In the genomic region with DNA sequence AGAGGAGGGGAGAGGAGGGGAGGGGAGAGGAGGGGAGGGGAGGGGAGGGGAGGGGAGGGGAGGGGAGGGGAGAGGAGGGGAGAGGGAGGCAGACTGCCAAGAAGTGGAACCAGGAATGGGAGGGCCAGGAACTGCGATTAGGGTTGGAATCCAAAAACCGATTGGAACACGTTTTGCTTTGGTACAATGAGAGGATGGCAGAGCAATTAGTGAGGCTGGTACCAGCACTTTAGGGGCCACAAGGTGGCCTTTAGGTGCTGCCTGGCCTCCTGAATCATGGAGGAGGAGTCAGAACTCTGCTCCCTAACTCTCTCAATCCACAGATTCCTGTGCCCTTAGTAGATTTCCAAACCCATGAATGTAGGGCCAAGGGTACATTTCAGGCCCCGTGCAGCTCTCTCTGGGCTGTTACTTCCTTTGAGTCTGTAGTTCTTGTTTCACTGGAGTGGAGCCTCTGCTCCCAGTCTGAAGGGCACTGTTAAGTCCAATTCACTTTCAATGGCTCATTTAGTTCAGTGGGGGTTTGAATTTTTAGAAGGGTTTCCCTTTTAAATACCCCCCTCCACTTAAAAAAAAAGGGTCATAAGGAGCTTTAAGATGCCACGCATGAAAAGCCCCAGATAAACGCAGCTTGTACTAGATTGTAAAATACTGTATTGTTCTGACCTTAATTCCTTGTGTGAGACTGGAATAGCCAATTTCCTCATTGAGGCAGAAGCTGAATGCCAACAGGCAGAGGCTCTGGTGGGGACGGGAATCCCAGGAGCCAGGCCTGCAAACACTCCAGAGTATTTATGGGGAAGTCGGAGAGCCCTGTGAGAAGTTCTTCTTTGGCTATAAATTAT, we compare ENCODE assay signal across 12 mouse cellular contexts.
A peak's percentile ranks its signal among the peaks of the same experiment; 100 is the strongest.
DNase-seq lines count a peak whose midpoint lies in the region; ATAC-seq and TF ChIP-seq lines count a peak whose summit lies in the region.
"Had no signal": no experiment of that assay in that cellular context is flagged by ENCODE, and none has a peak within 500 bp of the region (broad histone marks: within the 10 kb centered on the region; RNA-seq: fewer than 3 reads in every experiment).

No protein-coding gene starts in this region.

- H3K27ac ChIP-seq in layer of hippocampus, adult 2 months = peak overlapping the region; percentile 84
- peak overlapping the region; percentile 72 for H3K27ac ChIP-seq in forebrain, embryonic 10.5 days
- H3K27ac ChIP-seq in hindbrain, embryonic 14.5 days = no peak overlapping the region
- H3K27ac ChIP-seq in midbrain, postnatal 0 days (ENCODE audit: low read depth, low read length) = no peak overlapping the region
- H3K27ac ChIP-seq: limb, embryonic 10.5 days; liver, embryonic 15.5 days had no signal

- H3K4me2 ChIP-seq in hindbrain, embryonic 14.5 days (replicated peaks) = no peak overlapping the region
- H3K4me2 ChIP-seq in midbrain, postnatal 0 days (ENCODE audit: low read depth, low read length, poor library complexity, severe bottlenecking) = no peak overlapping the region
- H3K4me2 ChIP-seq: liver, embryonic 15.5 days had no signal

- no peak for TF ChIP-seq CTCF in layer of hippocampus, adult 2 months (conservative IDR thresholded peaks at IDR 0.05)
- TF ChIP-seq CTCF in midbrain, postnatal 0 days (IDR thresholded peaks at IDR 0.05) = no peak

- no peaks in the 10 kb centered on the region for H3K27me3 ChIP-seq in forebrain, embryonic 10.5 days (ENCODE audit: poor library complexity, severe bottlenecking)
- H3K27me3 ChIP-seq in hindbrain, embryonic 14.5 days (ENCODE audit: control insufficient read depth, insufficient read depth, low read length) = no peaks in the 10 kb centered on the region
- no peaks in the 10 kb centered on the region for H3K27me3 ChIP-seq in midbrain, postnatal 0 days (ENCODE audit: insufficient read depth, low read length)
- H3K27me3 ChIP-seq: liver, embryonic 15.5 days had no signal

- peak in 1 of 2 experiments; percentile 12 for DNase-seq in layer of hippocampus, adult 2 months (ENCODE audit: low spot score in 2 of 2)
- no peak for DNase-seq in layer of hippocampus, adult 11-12 months (ENCODE audit: low spot score)
- no peak for DNase-seq in forebrain, embryonic 10.5 days (ENCODE audit: extremely low spot score, low spot score)
- no peak for DNase-seq in hindbrain, embryonic 14.5 days (ENCODE audit: low spot score)
- DNase-seq in midbrain, postnatal 0 days (ENCODE audit: low spot score) = peak; percentile 43
- DNase-seq in cerebellum, adult 9-10 months = no peak
- DNase-seq in urinary bladder, postnatal 36 days (ENCODE audit: low spot score in 2 of 2) = no peak
- DNase-seq: cerebellum, postnatal 14 days; thymus, postnatal 25 days had no signal

- 58% methylated on average over 8 of the region's 8 CpGs for WGBS in forebrain, embryonic 10.5 days
- 56% methylated on average over 8 of the region's 8 CpGs for WGBS in hindbrain, embryonic 14.5 days
- WGBS in midbrain, postnatal 0 days = 30% methylated on average over 8 of the region's 8 CpGs

- no peak overlapping the region for H3K4me3 ChIP-seq in layer of hippocampus, adult 2 months
- H3K4me3 ChIP-seq in forebrain, embryonic 10.5 days = no peak overlapping the region
- no peak overlapping the region for H3K4me3 ChIP-seq in hindbrain, embryonic 14.5 days (replicated peaks; ENCODE audit: low read length)
- no peak overlapping the region for H3K4me3 ChIP-seq in midbrain, postnatal 0 days (ENCODE audit: low read depth, low read length)
- H3K4me3 ChIP-seq: limb, embryonic 10.5 days; liver, embryonic 15.5 days had no signal

- H3K9ac ChIP-seq in hindbrain, embryonic 14.5 days = no peak overlapping the region
- no peak overlapping the region for H3K9ac ChIP-seq in midbrain, postnatal 0 days (replicated peaks; ENCODE audit: low read length, poor library complexity, severe bottlenecking)
- H3K9ac ChIP-seq: liver, embryonic 15.5 days had no signal

- ATAC-seq in hindbrain, embryonic 14.5 days (ENCODE audit: low FRiP score) = peak; percentile 66; the same call in 1 of the 2 replicates
- peak; percentile 44; the same call in 1 of the 2 replicates for ATAC-seq in midbrain, postnatal 0 days (ENCODE audit: low FRiP score)
- ATAC-seq: intestine, postnatal 0 days had no signal

- H3K4me1 ChIP-seq in forebrain, embryonic 10.5 days = peaks cover 24% of the 10 kb centered on the region
- H3K4me1 ChIP-seq in hindbrain, embryonic 14.5 days (replicated peaks; ENCODE audit: control insufficient read depth, insufficient read depth, low read length) = no peaks in the 10 kb centered on the region
- no peaks in the 10 kb centered on the region for H3K4me1 ChIP-seq in midbrain, postnatal 0 days (ENCODE audit: insufficient read depth, low read length)
- H3K4me1 ChIP-seq: limb, embryonic 10.5 days; liver, embryonic 15.5 days had no signal

- peaks cover 5% of the 10 kb centered on the region; the same call in 1 of the 2 replicates for H3K9me3 ChIP-seq in forebrain, embryonic 10.5 days
- 0 out of 2 replicates have a peak, but pooled peaks cover 5% of the 10 kb centered on the region for H3K9me3 ChIP-seq in hindbrain, embryonic 14.5 days (ENCODE audit: control insufficient read depth, low read length)
- H3K9me3 ChIP-seq in midbrain, postnatal 0 days (ENCODE audit: low read length) = no peaks in the 10 kb centered on the region
- H3K9me3 ChIP-seq: limb, embryonic 10.5 days; liver, embryonic 15.5 days had no signal

- no peaks in the 10 kb centered on the region for H3K36me3 ChIP-seq in forebrain, embryonic 10.5 days (replicated peaks)
- H3K36me3 ChIP-seq in hindbrain, embryonic 14.5 days (replicated peaks; ENCODE audit: control insufficient read depth, insufficient read depth) = no peaks in the 10 kb centered on the region
- no peaks in the 10 kb centered on the region for H3K36me3 ChIP-seq in midbrain, postnatal 0 days (ENCODE audit: insufficient read depth, low read length)
- H3K36me3 ChIP-seq: limb, embryonic 10.5 days; liver, embryonic 15.5 days had no signal

Comparison
In these comparisons a context has a peak if more than half of its experiments do, and no peak if none do; other contexts are left out.
1. H3K27ac ChIP-seq: peak in layer of hippocampus, adult 2 months (single experiment) and forebrain, embryonic 10.5 days (single experiment); none in hindbrain, embryonic 14.5 days (single experiment) and midbrain, postnatal 0 days (single experiment).